Mouse (Mus musculus): Measurements from ENCODE around the gene Cep152. TPM values are rescaled to one million over a fixed set of nuclear protein-coding genes. Genes with fewer than 3 reads are reported as not detected.

The Cep152 gene
- polyA plus RNA-seq, 1 experiment from 2014 or later: 5.9 TPM

DNA sequence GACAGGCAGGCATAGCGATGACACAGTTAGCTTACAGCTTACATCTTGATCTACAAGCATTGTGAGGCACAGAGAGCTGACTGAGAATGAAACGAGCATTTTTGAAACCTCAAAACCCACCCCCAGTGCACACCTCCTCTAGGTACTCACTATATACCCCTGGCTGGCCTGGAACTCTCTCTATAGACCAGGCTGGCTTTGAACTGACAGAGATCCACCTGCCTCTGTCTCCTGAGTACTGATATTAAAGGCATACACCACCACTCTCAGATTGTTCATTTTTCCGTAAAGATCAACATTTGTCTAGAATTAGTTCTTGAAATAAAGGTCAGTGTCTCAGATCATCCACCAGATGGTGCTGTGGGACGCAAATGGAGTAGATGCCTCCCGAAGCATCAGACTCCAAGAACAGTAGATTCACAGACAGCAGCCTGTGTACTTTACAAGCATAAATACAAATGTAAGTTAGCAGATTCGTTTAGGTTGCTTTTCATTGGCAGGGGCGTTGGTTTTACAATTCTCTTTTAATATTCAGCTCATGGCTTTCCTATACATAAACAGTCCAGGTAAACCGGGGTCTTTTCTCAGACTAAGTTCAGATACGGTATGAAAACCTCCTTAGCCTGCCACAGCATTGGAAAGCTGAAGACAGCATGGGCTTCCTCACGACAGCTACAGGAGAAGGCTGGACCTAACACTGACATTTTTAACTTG is 35.1 kb upstream of the Cep152 start:
- no peak overlapping the region for H3K27ac ChIP-seq
- H3K27me3 ChIP-seq: no peaks in the 10 kb centered on the region
- WGBS: 13% methylated on average over 10 of the region's 10 CpGs
- peak overlapping the region; percentile 18 for H3K4me3 ChIP-seq
- 0 out of 2 replicates have a peak overlapping the region, but pooled peaks have one; percentile 34 for H3K9ac ChIP-seq
- peaks cover 8% of the 10 kb centered on the region; the same call in 1 of the 2 replicates for H3K4me1 ChIP-seq
- peak; percentile 80 for ATAC-seq
- H3K4me2 ChIP-seq: peak overlapping the region; percentile 53
- H3K36me3 ChIP-seq (ENCODE audit: poor library complexity, severe bottlenecking): no peaks in the 10 kb centered on the region
- no peaks in the 10 kb centered on the region for H3K9me3 ChIP-seq (replicated peaks)

GRCm38 (mm10) chr2:125655391-125655790 is 30.5 kb upstream of the Cep152 start:
- no peak overlapping the region for H3K9ac ChIP-seq
- 93% methylated on average over 9 of the region's 9 CpGs for WGBS
- no peak overlapping the region for H3K27ac ChIP-seq
- no peak overlapping the region for H3K4me3 ChIP-seq
- H3K36me3 ChIP-seq (ENCODE audit: poor library complexity, severe bottlenecking): no peaks in the 10 kb centered on the region
- no peak overlapping the region for H3K4me2 ChIP-seq
- no peak for ATAC-seq
- H3K27me3 ChIP-seq: no peaks in the 10 kb centered on the region
- peaks cover 3% of the 10 kb centered on the region; the same call in 1 of the 2 replicates for H3K4me1 ChIP-seq
- H3K9me3 ChIP-seq (replicated peaks): no peaks in the 10 kb centered on the region

GRCm38 (mm10) chr2:125653286-125653685 is 28.4 kb upstream of the Cep152 start:
- Histone ChIP-seq H3K4me1 (no peaks in the 10 kb centered on the region), H3K9me3 (replicated peaks) (no peaks in the 10 kb centered on the region), H3K4me3 (no peak overlapping the region), H3K27me3 (no peaks in the 10 kb centered on the region), H3K27ac (no peak overlapping the region), H3K36me3 (ENCODE audit: poor library complexity, severe bottlenecking) (no peaks in the 10 kb centered on the region), H3K9ac (no peak overlapping the region), H3K4me2 (no peak overlapping the region)
- no peak for ATAC-seq
- 94% methylated on average over 2 of the region's 2 CpGs for WGBS

GRCm38 (mm10) chr2:125651563-125651962 is 26.6 kb upstream of the Cep152 start:
- WGBS: 50% methylated on average over 8 of the region's 8 CpGs
- no peak overlapping the region for H3K9ac ChIP-seq
- no peak for ATAC-seq
- no peaks in the 10 kb centered on the region for H3K4me1 ChIP-seq
- H3K9me3 ChIP-seq (replicated peaks): no peaks in the 10 kb centered on the region
- H3K4me3 ChIP-seq: no peak overlapping the region
- H3K27me3 ChIP-seq: no peaks in the 10 kb centered on the region
- no peaks in the 10 kb centered on the region for H3K36me3 ChIP-seq (ENCODE audit: poor library complexity, severe bottlenecking)
- H3K27ac ChIP-seq: no peak overlapping the region
- H3K4me2 ChIP-seq: no peak overlapping the region

DNA sequence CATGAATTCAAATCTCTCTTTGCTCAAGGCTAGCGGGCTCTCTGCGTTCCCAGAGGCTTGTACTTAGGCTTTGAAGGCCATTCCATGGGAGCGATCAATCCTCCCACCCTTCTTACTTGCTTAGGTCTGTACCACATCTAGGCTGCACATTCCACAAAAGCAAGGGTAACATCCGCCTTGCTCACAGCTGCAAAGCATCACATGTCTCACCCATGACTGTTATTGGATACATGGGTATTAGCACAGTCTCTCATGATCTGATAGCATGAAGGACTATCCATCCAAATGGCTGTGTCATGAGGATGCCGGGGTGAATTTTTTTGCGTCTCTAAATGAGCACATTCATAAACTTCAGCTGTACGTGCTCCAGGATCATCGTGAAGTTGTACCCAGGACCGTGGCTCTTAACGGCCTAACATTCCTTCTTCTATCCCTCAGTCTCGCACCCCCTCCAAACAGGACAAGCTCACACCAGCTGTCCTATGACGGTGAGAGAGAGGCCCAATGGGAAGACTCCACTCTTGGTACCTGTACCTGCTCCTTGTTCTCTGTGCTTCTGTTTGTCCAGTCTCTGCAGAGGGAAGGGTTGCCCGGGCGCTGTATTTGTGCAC is 25.9 kb upstream of the Cep152 start:
- no peaks in the 10 kb centered on the region for H3K27me3 ChIP-seq
- H3K36me3 ChIP-seq (ENCODE audit: poor library complexity, severe bottlenecking): no peaks in the 10 kb centered on the region
- H3K27ac ChIP-seq: no peak overlapping the region
- H3K4me3 ChIP-seq: no peak overlapping the region
- no peak for ATAC-seq
- WGBS: 94% methylated on average over 14 of the region's 14 CpGs
- no peak overlapping the region for H3K4me2 ChIP-seq
- H3K9me3 ChIP-seq (replicated peaks): no peaks in the 10 kb centered on the region
- H3K4me1 ChIP-seq: no peaks in the 10 kb centered on the region
- no peak overlapping the region for H3K9ac ChIP-seq

DNA sequence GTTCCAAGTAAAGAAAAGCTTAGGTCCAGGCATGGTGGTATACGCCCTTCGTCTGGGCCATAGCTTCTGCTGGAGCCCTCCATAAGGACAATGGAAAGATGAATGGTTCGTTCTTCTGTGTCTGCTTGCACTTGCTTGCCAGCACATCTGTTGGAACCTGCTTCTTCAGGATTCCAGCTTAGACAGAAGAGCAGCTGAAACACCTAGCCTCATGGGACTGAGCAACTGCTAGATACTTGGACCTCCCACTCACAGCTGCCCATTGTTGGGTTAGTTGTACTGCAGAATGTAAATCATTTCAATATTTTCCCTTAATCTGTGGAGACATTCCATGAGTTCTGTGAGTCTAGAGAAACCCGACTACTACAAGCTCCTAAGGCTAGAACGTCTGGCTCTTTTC is 25.1 kb upstream of the Cep152 start:
- Histone ChIP-seq H3K4me3 (no peak overlapping the region), H3K27me3 (no peaks in the 10 kb centered on the region), H3K36me3 (ENCODE audit: poor library complexity, severe bottlenecking) (no peaks in the 10 kb centered on the region), H3K4me1 (peaks cover under 1% of the 10 kb centered on the region), H3K9me3 (replicated peaks) (no peaks in the 10 kb centered on the region), H3K9ac (no peak overlapping the region), H3K27ac (no peak overlapping the region), H3K4me2 (no peak overlapping the region)
- no peak for ATAC-seq
- 93% methylated on average over 5 of the region's 5 CpGs for WGBS

DNA sequence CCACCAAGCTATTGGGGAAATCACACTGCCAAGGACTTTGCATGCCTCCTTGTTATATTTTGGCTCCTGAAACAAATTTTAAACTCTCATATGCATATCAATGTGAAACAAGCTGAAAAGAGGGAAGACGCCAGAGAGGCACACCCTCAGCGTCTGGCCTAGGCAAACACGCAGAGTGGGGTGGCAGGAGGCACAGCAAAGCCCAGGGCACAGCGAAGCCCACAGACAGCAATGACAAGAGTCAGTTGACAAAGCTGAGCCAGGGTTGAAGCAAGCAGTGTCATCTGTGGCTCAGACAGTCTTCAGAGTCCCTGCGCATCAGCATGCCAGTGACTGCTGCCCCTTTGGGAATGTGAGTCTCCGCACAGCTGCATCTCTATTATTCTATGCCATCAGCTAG is 20.0 kb upstream of the Cep152 start:
- no peak overlapping the region for H3K27ac ChIP-seq
- H3K36me3 ChIP-seq (ENCODE audit: poor library complexity, severe bottlenecking): no peaks in the 10 kb centered on the region
- H3K9ac ChIP-seq: no peak overlapping the region
- H3K9me3 ChIP-seq (replicated peaks): no peaks in the 10 kb centered on the region
- H3K4me3 ChIP-seq: no peak overlapping the region
- peaks cover 5% of the 10 kb centered on the region for H3K4me1 ChIP-seq
- H3K27me3 ChIP-seq: no peaks in the 10 kb centered on the region
- 68% methylated on average over 6 of the region's 6 CpGs for WGBS
- ATAC-seq: peak; percentile 27; the same call in 1 of the 2 replicates
- no peak overlapping the region for H3K4me2 ChIP-seq

DNA sequence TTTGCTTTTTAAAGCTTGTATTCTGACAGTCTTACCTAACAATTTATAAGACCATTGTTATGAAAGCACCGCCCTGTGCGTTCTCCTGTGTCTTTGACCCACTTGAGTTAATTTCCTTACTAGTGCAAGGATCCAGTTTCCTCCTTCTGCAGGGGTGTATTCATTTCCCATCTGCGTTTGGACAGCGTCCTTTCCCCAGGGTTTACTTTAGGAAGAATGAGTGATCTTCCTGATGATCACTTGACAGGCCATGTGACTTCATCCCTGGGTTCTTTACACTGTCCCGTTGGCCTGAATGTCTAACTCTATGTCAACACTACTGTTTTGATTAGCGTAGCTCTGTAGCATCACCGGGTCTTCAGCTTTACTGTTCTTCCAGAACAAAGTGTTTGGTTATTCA is 12.4 kb upstream of the Cep152 start:
- Histone ChIP-seq H3K4me3 (no peak overlapping the region), H3K36me3 (ENCODE audit: poor library complexity, severe bottlenecking) (no peaks in the 10 kb centered on the region), H3K27ac (no peak overlapping the region), H3K9me3 (replicated peaks) (no peaks in the 10 kb centered on the region), H3K9ac (no peak overlapping the region), H3K27me3 (no peaks in the 10 kb centered on the region), H3K4me1 (no peaks in the 10 kb centered on the region), H3K4me2 (no peak overlapping the region)
- WGBS: 88% methylated on average over 7 of the region's 7 CpGs
- ATAC-seq: no peak

DNA sequence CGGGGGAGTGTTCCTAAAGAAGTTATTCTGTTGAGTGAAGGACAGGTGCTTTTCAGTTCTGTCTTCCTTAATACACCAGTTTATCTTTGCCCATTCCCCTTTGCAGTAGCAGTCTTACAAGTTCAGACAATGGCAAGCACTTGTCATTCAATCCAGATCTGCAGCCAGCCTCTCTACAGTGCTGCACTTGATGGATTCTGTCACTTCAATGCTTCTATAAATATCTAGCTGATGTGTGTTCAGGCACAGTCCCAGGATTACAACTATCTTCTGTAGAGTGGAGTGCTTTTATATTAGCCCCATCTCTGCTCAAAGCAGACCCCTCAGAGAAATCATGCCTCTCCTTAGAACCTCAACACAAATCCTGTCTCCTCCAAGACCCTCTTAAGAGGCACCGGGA is 5.1 kb upstream of the Cep152 start:
- Histone ChIP-seq H3K4me3 (no peak overlapping the region), H3K27ac (no peak overlapping the region), H3K4me2 (no peak overlapping the region), H3K4me1 (no peaks in the 10 kb centered on the region), H3K9me3 (replicated peaks) (no peaks in the 10 kb centered on the region), H3K36me3 (ENCODE audit: poor library complexity, severe bottlenecking) (no peaks in the 10 kb centered on the region), H3K27me3 (no peaks in the 10 kb centered on the region), H3K9ac (no peak overlapping the region)
- 94% methylated on average over 2 of the region's 2 CpGs for WGBS
- ATAC-seq: no peak

GRCm38 (mm10) chr2:125628487-125628886 is 3.6 kb upstream of the Cep152 start:
- H3K4me2 ChIP-seq: no peak overlapping the region
- peaks cover 10% of the 10 kb centered on the region for H3K4me1 ChIP-seq
- no peaks in the 10 kb centered on the region for H3K9me3 ChIP-seq (replicated peaks)
- no peaks in the 10 kb centered on the region for H3K36me3 ChIP-seq (ENCODE audit: poor library complexity, severe bottlenecking)
- H3K27me3 ChIP-seq: no peaks in the 10 kb centered on the region
- ATAC-seq: no peak
- WGBS: 89% methylated on average over 6 of the region's 6 CpGs
- no peak overlapping the region for H3K9ac ChIP-seq
- H3K27ac ChIP-seq: no peak overlapping the region
- no peak overlapping the region for H3K4me3 ChIP-seq

DNA sequence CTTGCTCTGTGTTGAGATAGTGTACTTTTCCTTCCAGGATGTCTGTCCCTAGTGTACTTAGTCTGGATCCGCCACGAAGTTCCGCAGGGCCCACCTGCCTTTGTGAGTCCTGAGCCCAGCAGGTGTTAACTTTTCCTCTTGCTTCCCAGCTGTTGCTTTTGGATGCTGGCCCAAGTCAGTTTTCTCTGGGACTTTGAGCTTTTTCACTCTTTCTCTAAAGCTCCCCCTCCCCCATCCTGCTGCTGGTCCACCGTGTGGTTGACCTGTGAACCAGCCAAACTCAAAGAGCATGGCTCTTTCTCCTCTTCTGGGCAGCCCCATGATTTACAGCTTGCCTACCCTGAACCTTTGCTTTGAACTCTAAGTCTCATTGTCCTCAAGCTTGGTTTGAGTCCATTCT is 1.6 kb upstream of the Cep152 start:
- Histone ChIP-seq H3K4me2 (no peak overlapping the region), H3K27ac (no peak overlapping the region), H3K36me3 (ENCODE audit: poor library complexity, severe bottlenecking) (no peaks in the 10 kb centered on the region), H3K9me3 (replicated peaks) (no peaks in the 10 kb centered on the region), H3K9ac (no peak overlapping the region), H3K4me3 (no peak overlapping the region), H3K27me3 (no peaks in the 10 kb centered on the region), H3K4me1 (peaks cover 16% of the 10 kb centered on the region)
- no peak for ATAC-seq
- WGBS: 87% methylated on average over 4 of the region's 4 CpGs

GRCm38 (mm10) chr2:125624127-125624685 is 707 bp downstream of the Cep152 start:
- no peak overlapping the region for H3K27ac ChIP-seq
- H3K9ac ChIP-seq: peak overlapping the region; percentile 81
- no peaks in the 10 kb centered on the region for H3K9me3 ChIP-seq (replicated peaks)
- H3K36me3 ChIP-seq (ENCODE audit: poor library complexity, severe bottlenecking): peaks cover 14% of the 10 kb centered on the region
- H3K27me3 ChIP-seq: no peaks in the 10 kb centered on the region
- peaks cover 25% of the 10 kb centered on the region for H3K4me1 ChIP-seq
- no peak for ATAC-seq
- peak overlapping the region; percentile 72 for H3K4me2 ChIP-seq
- H3K4me3 ChIP-seq: peak overlapping the region; percentile 85
- 16% methylated on average over 9 of the region's 9 CpGs for WGBS
